Mouse (Mus musculus): Measurements from ENCODE around the gene Wap. TPM values are rescaled to one million over a fixed set of nuclear protein-coding genes. Genes with fewer than 3 reads are reported as not detected.

Wap gene
- total and polyA plus RNA-seq, 3 experiments = not detected

DNA sequence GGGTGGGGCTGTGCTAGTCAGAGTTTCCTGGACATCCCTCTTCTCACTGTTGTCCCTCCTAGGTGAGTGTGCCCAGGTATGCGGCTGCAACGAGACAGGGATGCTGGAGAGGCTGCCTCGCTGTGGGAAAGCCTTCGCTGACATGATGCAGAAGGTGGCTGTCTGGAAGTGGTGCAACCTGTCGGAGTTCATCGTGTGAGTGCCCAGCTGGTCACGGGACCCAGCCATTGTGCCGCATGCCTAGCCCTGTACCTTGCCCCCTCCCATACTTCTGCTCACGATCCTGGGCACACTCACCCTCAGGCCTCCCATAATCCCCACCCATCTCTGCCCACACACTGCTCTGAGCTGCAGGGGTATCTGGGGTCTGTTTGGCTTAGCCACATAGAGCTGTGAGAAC lies 36.3 kb upstream of the Wap start:
- H3K36me3 ChIP-seq (replicated peaks in 1 of 2; ENCODE audit: control insufficient read depth in 1 of 2, insufficient read depth in 1 of 2, low read length in 1 of 2) = no peaks in the 10 kb centered on the region
- H3K9me3 ChIP-seq (replicated peaks; ENCODE audit: low read length) = no peaks in the 10 kb centered on the region
- peaks cover 93% of the 10 kb centered on the region for H3K27me3 ChIP-seq (replicated peaks)
- no peak for DNase-seq (ENCODE audit: extremely low read depth)
- TF ChIP-seq SIN3A (IDR thresholded peaks at IDR 0.05; ENCODE audit: low read length) (no peak), NRF1 (IDR thresholded peaks at IDR 0.05; ENCODE audit: low read depth, low read length) (no peak), POLR2AphosphoS2 (IDR thresholded peaks at IDR 0.05; ENCODE audit: low read depth, low read length) (no peak), ETS1 (conservative IDR thresholded peaks at IDR 0.05; ENCODE audit: low read depth, low read length) (no peak), SMC3 (IDR thresholded peaks at IDR 0.05; ENCODE audit: low read depth, low read length) (no peak), KAT2A (IDR thresholded peaks at IDR 0.05; ENCODE audit: insufficient replicate concordance, low read length) (no peak), USF1 (IDR thresholded peaks at IDR 0.05; ENCODE audit: low read depth, low read length) (no peak), MXI1 (IDR thresholded peaks at IDR 0.05; ENCODE audit: low read depth, low read length) (no peak), JUN (IDR thresholded peaks at IDR 0.05; ENCODE audit: insufficient read depth, low read depth, low read length) (no peak), PAX5 (IDR thresholded peaks at IDR 0.05; ENCODE audit: low read length) (no peak), RCOR1 (conservative IDR thresholded peaks at IDR 0.05; ENCODE audit: low read depth, low read length) (no peak), TBP (conservative IDR thresholded peaks at IDR 0.05; ENCODE audit: low read depth, low read length) (no peak)
- in situ Hi-C loops (cut with MboI; ENCODE audit: low pct_ligation_motif_present, low pct_unique_long_range_greater_than_20kb, low sequenced_read_pairs) = loop anchor here (25.0 kb wide), 1 partner anchor 488 kb away; no protein-coding TSS in a partner anchor
- no peak overlapping the region for H3K9ac ChIP-seq (ENCODE audit: insufficient read depth, low read depth)
- dilution Hi-C loops (cut with MboI; ENCODE audit: extremely low pct_ligation_motif_present, extremely low pct_unique_long_range_greater_than_20kb, low sequenced_read_pairs) = no loop called here
- no peak overlapping the region for H3K27ac ChIP-seq (ENCODE audit: insufficient read depth, low read depth)
- no peaks in the 10 kb centered on the region for H3K4me1 ChIP-seq (ENCODE audit: control insufficient read depth in 1 of 2, insufficient read depth in 2 of 2)
- H3K4me2 ChIP-seq (ENCODE audit: insufficient read depth, low read depth, poor library complexity, severe bottlenecking) = no peak overlapping the region
- no peak overlapping the region for H3K4me3 ChIP-seq (replicated peaks in 1 of 3; ENCODE audit: low read depth in 2 of 3, low read length in 2 of 3, poor library complexity in 1 of 3)
- no peaks in the 10 kb centered on the region for H3K79me2 ChIP-seq (replicated peaks; ENCODE audit: control insufficient read depth, extremely low read depth, insufficient read depth, poor library complexity, severe bottlenecking)

DNA sequence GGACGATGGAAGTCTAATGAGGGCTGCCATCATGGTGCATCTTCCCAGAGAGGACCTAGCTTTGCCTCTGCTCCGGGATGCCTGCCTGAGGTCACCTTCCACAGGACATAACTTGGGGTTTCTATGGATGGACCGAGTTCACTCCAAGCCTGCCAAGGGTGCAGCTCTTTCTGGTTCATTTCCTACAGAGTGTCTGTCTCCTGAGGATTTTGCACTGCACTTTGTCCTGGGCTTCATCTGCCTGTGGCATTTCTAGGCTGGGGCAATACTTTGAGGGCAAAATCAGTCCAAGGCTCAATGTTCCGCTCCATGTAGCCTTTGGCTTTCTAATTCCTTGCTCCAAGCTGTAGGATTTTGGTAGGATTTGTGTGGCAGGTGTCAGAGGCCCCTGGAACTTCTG lies 32.4 kb upstream of the Wap start:
- no peak for DNase-seq (ENCODE audit: extremely low read depth)
- Histone ChIP-seq H3K9me3 (replicated peaks; ENCODE audit: low read length) (no peaks in the 10 kb centered on the region), H3K4me1 (ENCODE audit: control insufficient read depth in 1 of 2, insufficient read depth in 2 of 2) (no peaks in the 10 kb centered on the region), H3K4me2 (ENCODE audit: insufficient read depth, low read depth, poor library complexity, severe bottlenecking) (no peak overlapping the region), H3K27me3 (replicated peaks) (peaks cover 89% of the 10 kb centered on the region), H3K4me3 (replicated peaks in 1 of 3; ENCODE audit: low read depth in 2 of 3, low read length in 2 of 3, poor library complexity in 1 of 3) (no peak overlapping the region), H3K79me2 (replicated peaks; ENCODE audit: control insufficient read depth, extremely low read depth, insufficient read depth, poor library complexity, severe bottlenecking) (no peaks in the 10 kb centered on the region), H3K36me3 (replicated peaks in 1 of 2; ENCODE audit: control insufficient read depth in 1 of 2, insufficient read depth in 1 of 2, low read length in 1 of 2) (no peaks in the 10 kb centered on the region), H3K27ac (ENCODE audit: insufficient read depth, low read depth) (no peak overlapping the region), H3K9ac (ENCODE audit: insufficient read depth, low read depth) (no peak overlapping the region)
- dilution Hi-C loops (cut with MboI; ENCODE audit: extremely low pct_ligation_motif_present, extremely low pct_unique_long_range_greater_than_20kb, low sequenced_read_pairs) (no loop called here), in situ Hi-C loops (cut with MboI; ENCODE audit: low pct_ligation_motif_present, low pct_unique_long_range_greater_than_20kb, low sequenced_read_pairs) (loop anchor here (25.0 kb wide), 1 partner anchor 491 kb away; no protein-coding TSS in a partner anchor)
- TF ChIP-seq GABPA (IDR thresholded peaks at IDR 0.05; ENCODE audit: insufficient replicate concordance, low read depth, low read length) (no peak), ZNF384 (IDR thresholded peaks at IDR 0.05; ENCODE audit: low read depth, low read length) (no peak), MEF2A (IDR thresholded peaks at IDR 0.05; ENCODE audit: borderline replicate concordance, low read depth, low read length) (no peak), MAX (IDR thresholded peaks at IDR 0.05; ENCODE audit: low read length) (no peak), IRF4 (IDR thresholded peaks at IDR 0.05; ENCODE audit: low read depth, low read length) (no peak), HCFC1 (IDR thresholded peaks at IDR 0.05; ENCODE audit: low read depth, low read length) (no peak)

All from CH12.LX (cell line).